Mouse (Mus musculus) frontal cortex, adult (tissue): ENCODE results near the gene Dnase1.
"Not testable (repeated sequence)": the region's sequence is repeated elsewhere in the genome, so short reads cannot be mapped to it uniquely, and the experiment has no call there.

Source experiments
- ATAC-seq: cut with Nextera tagmentation; 2 replicates; pipeline ENCODE4 v1.9.2; 2017; ENCODE audit warnings: mild to moderate bottlenecking, moderate library complexity, mixed read lengths; ENCODE audit not compliant: low TSS enrichment

Gene Dnase1

GRCm38 (mm10) chr16:4036807-4037206, at the start of gene Dnase1:
Dnase1 (plus strand) TSS chr16:4036942.
- no peak for ATAC-seq

- no peak for ATAC-seq
These were observed 48.3 kb upstream of the Dnase1 start for GRCm38 (mm10) chr16:3988410-3988809.

GRCm38 (mm10) chr16:4003489-4004398, 33.0 kb upstream of the Dnase1 start, which contains the start of gene Slx4:
Slx4 (minus strand) TSS chr16:4003770.
- peak; percentile 99 for ATAC-seq

- no peak for ATAC-seq
These were observed 23.7 kb upstream of the Dnase1 start for GRCm38 (mm10) chr16:4012882-4013570.

- ATAC-seq: no peak
These were observed 22.6 kb upstream of the Dnase1 start for GRCm38 (mm10) chr16:4014040-4014668.

GRCm38 (mm10) chr16:4016786-4017185, 20.0 kb upstream of the Dnase1 start:
- ATAC-seq: not testable (repeated sequence)

- ATAC-seq: not testable (repeated sequence)
These were observed 19.3 kb upstream of the Dnase1 start for GRCm38 (mm10) chr16:4017466-4017865.

GRCm38 (mm10) chr16:4021241-4021640, 15.5 kb upstream of the Dnase1 start:
- ATAC-seq: no peak

- no peak for ATAC-seq
These were observed 14.0 kb upstream of the Dnase1 start for GRCm38 (mm10) chr16:4022719-4023118.

GRCm38 (mm10) chr16:4026672-4027071, 10.1 kb upstream of the Dnase1 start:
- no peak for ATAC-seq

GRCm38 (mm10) chr16:4027211-4027610, 9.5 kb upstream of the Dnase1 start:
- ATAC-seq: no peak

GRCm38 (mm10) chr16:4029371-4029841, 7.3 kb upstream of the Dnase1 start:
- no peak for ATAC-seq

- no peak for ATAC-seq
These were observed 6.2 kb upstream of the Dnase1 start for GRCm38 (mm10) chr16:4030501-4030900.

GRCm38 (mm10) chr16:4031441-4032274, 5.1 kb upstream of the Dnase1 start:
- no peak for ATAC-seq

GRCm38 (mm10) chr16:4032341-4032748, 4.4 kb upstream of the Dnase1 start:
- no peak for ATAC-seq

- ATAC-seq: no peak
These were observed 2.8 kb upstream of the Dnase1 start for GRCm38 (mm10) chr16:4033971-4034370.

GRCm38 (mm10) chr16:4034476-4034875, 2.3 kb upstream of the Dnase1 start:
- ATAC-seq: no peak

- ATAC-seq: no peak
These were observed 1.2 kb upstream of the Dnase1 start for GRCm38 (mm10) chr16:4035575-4035974.

- no peak for ATAC-seq
These were observed 948 bp downstream of the Dnase1 start for GRCm38 (mm10) chr16:4037690-4038089.

GRCm38 (mm10) chr16:4040206-4040605, 3.5 kb downstream of the Dnase1 start:
- no peak for ATAC-seq

- no peak for ATAC-seq
These were observed 4.9 kb downstream of the Dnase1 start for GRCm38 (mm10) chr16:4041646-4042045.
